Mouse (Mus musculus) heart, adult 8-10 months (tissue): Measurements from ENCODE around the gene Ankrd22. TPM values are rescaled to one million over a fixed set of nuclear protein-coding genes. Genes with fewer than 3 reads are reported as not detected.

ENCODE experiments used
- DNase-seq: peaks from one replicate; pipeline ENCODE4 v3.0.0; 2022; ENCODE audit warnings: low spot score
- total RNA-seq, 4 experiments: library from RNA; stranded (reverse); gene quantifications; 2 replicates each; pipeline ENCODE4 v1.2.4; 2022

Ankrd22 gene
- total RNA-seq, 4 experiments from 2014 or later, result not detected

DNA sequence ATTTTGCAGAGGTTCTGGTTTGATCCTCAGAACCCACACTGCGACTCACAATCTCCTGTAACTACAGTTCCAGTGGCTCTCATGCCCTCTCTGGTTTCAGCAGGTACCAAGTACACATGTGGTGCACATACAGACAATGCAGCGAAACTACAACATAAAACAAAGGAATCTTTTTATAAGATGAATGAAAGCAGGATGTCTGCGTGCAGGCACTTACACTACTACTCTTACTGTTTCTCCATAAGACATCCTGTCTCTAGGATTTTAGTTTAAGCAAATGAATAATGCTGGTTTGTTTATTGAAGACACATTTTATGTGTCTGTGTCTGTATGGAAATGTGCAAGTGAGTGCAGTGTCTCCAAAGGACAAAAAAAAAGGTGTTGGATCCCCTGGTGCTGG is 15.4 kb upstream of the Ankrd22 start:
- DNase-seq, result no peak

- no peak for DNase-seq
These were observed 14.5 kb upstream of the Ankrd22 start for GRCm38 (mm10) chr19:34180316-34180715.

DNA sequence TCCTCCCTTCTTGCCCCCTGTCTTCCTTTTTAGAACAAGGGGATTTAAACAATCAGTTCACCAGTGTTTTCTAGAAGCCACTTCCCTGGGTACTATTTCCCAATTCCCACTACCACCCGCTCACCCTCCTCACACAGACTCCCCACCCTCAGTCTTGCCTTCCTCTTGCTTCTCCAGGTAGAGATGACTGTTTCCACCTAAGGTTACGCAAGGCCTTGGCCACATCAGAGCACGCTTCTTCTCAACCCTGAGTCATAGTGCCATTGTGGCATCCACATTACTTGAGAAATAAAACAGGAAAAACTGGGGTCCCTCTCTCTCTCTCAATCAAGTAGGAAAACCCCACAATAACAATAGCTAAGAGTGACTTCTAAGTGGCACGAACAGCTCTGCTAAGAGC is 13.3 kb upstream of the Ankrd22 start:
- DNase-seq, result no peak

DNA sequence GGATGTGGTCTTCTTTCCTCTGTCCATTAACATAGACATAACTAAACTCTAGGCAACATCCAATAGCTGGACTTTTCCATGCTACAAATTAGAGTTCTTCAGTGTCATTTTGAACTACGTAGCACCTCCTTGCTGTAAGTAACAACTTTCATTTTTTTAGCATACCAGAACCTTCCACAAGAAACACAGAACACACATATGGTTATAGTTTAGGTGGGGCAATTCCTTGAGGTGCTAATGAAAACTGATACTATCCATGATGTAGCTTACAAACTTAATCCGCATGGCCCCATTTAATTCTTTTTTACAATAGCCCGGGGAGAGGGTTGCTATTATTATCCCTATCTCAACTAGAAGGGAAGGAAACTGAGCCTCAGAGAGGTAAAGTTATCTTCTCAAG is 8.2 kb upstream of the Ankrd22 start:
- DNase-seq, result no peak

DNA sequence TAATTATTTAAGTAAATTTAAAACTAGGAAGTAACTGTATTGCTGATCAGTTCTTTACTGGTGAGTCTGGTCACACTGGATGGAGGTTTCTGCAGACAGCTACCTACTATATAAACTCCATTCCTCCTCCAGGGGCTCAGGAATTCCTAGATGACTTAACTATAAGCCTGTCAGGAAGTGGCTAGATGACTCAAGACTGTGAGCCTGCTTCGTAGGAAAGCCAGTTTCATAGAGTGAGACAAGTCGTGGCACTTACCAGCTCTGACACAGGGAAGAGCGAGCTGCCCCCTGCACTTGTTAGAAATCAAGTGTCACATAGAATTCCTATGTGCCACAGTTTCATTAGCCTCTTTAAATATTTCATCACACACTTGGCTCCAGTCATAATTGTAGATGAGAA is 5.3 kb upstream of the Ankrd22 start:
- no peak for DNase-seq

DNA sequence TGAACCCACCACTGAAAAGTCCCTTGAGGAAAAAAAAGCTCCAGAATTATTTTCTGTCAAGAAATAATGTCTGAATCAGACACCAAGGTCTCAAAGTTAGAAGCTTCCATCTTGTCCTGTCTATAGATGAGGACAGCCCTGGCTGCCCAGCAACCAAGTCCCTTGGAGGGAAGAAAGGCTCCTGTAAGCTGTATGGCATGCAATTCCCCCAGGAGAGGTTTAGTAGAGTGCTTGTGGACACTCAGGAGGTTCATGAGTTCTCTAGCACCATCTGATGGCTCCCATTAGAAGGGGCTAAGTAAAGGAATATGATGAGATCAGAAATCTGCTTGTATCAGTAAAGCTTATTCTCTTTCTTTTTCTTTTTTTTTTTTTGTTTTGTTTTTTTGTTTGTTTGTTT is 3.3 kb upstream of the Ankrd22 start:
- DNase-seq, result no peak

DNA sequence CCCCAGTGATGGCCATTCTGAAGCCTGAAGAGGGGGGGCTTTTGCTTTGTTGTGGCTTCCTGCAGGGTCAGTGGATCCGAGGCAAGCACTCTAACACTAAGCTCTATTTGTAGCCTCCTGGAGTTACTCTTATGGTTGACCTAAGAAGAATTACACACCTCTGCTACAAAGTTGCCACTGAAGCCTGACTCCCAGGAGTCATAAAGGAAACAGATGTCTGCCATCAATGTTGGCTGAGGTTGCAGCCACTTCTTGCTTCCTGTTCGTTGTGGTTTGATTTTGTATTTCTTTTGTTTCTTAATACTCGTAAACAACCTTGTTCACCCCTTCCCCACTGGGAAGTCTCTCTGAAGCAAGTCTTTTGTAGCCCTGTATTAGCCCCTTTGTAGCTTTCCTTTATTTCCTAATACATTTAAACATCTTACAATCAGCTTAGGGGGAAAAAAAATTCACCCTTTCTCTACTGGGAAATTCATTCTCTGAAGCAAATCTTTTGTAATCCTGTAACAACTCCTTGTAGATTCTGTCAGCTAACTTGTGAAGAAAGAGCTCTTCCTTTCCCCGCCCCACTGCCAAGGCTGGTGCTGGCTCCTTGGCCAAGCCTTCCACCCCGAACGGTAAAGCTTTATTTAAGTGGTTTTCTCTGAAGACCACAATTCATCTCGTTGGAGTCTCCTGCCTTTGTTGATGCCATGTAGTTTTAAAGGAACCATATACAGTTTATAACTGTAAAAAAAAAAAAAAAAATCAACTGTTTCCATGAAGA is 2.2 kb upstream of the Ankrd22 start:
- no peak for DNase-seq

DNA sequence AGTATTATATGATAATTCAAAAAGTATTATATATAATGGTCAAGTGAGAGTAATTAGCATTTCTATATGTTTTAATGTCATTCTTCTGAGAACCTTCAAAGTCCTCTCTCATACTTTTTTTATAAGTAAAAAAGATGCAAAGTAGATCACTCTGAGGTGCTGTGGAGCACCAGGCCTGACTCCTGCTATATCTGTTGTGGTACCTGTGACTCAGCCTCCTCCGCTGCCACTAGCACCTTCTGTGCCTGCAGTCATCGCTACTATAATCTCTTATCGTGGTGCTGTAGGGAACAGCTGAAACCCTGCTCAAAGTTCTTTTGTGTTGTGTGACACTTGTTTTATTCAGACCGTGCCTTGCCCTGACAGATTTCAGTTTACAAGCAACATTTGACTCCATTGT is 533 bp upstream of the Ankrd22 start:
- DNase-seq, result no peak

- no peak for DNase-seq
These were observed 3.2 kb downstream of the Ankrd22 start for GRCm38 (mm10) chr19:34162693-34163092.

DNA sequence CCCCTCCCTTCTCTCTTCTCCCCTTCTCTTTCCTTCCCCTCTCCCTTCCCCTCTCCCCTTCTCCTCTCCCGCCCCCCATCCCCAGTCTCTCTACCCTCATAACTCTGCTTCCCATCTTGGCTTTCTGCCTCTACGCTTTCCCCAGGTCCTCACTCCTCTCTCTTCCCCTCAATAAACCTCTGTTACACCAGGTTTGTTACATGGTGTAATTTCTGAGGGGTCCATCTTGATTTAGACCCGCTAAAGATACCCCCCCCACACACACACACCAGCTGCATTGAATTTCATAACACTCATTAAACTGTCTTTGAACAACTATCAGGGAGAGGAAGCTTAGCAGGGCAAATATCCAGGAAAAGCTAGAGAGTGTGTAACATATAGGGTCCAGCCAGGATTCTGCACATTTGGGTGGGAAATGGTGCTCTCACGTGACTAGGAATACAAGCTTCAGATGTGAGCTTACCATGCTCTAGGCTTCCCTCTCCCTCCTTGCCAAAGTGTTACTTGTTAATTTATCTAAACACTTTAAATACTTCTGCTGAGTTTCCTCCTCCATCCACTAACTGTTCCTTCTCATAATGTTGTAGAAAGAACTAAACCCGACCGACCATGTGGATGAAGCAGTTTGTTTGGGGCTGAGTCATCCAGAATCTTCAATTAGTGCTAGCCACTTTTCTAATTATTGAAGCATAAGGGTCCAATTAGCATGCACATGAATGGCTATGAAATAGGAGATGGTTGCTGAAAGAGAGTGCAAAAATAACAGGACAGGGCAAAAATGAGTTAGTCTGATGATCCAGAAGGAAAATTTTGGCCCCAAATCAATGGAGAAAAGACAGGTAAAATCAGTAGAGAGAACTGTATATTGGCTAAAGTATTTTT is 12.3 kb downstream of the Ankrd22 start:
- DNase-seq, result no peak

DNA sequence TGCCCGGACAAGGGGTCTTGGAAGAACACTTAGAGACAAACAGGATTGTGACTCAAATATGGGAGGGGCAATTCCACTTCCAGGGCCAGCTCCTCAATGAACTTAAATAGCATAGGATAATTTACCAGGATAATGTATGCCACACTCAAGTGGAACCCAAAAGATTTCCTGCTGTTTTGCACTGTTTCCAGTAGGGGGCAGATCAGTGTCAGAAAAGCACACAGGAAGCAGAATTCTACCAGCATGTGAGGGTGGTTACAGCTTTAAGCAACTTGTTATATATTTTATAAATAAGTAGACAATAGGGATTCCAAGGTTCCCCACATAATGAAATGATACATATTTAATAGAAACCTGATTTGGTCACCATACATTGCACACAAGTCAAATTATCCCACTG is 13.9 kb downstream of the Ankrd22 start:
- peak; percentile 18 for DNase-seq

DNA sequence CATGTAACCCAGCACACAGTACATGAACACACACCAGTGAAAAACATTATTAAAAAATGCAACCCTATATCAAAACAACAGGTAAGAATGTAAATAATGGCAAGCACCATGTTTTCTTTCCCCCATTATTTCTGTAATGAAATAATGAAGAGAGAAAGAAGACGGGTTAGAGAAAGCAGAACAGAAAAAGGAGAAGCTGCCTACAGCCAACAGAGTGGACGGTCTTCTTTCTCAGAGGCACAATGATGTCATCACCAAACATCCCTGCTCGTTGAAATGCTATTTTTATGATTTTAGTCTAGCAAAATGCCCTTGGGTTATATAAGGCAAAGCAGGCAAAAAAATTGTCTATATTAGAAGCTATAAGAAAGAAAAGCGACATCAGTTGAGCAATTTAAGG is 17.4 kb downstream of the Ankrd22 start:
- DNase-seq, result peak; percentile 8

DNA sequence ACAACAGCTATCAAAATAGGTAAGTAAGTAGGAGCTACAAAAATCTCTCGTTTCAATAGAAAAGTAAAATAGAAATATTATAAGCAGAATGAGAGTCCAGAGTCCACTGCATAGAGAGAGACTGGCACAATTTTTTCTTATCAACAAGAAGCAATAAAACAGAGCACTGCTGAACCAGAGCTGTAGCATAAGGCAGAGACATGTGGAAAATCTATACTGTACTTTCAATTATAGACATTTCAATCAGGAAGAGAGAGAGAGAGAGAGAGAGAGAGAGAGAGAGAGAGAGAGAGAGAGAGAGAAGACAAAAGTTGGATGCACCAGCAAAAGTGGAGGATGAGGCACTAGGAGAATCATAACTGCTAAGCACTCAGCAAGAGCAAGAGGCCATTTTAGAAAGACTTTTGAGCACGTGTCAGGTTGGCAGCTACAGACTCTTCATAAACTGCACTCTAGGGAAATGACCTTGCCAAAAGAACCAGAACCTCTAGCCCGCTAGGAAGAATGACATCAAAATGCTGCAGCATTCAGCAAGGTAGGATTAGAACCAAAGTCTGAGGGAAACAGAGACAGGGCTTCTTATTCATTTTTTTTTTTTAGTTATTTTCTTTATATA is 26.3 kb downstream of the Ankrd22 start:
- DNase-seq, result no peak

- no peak for DNase-seq
These were observed 27.0 kb downstream of the Ankrd22 start for GRCm38 (mm10) chr19:34138720-34139430.

DNA sequence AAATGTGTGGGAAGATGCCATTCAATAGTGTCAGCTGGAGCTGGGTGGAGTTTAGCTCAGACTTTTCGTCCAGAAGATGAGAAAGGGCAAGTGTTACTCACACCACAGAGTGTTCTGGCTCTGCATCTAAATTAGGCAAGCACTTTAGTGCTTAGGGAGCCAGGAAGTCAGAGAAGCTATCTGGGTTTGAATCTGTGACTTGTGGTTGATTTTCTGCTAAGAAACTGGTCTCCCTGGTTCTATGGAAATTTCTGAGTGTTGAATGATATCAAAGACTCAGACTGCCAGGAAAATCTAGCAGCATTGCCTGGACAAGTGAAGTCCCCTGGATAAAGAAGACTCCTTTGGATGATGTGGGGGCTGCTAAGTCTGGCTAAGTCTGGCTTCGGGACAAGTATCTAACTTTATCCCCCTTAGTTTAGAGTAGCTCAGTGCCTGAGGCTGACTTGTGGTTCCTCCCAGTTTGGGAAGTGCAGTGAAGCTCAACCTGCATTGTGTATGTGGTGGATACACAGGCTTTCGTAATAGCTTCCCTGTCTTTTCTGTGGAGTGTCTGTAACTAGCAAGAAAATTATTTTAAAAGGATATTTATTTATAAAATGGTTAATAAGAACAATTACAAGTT is 45.6 kb downstream of the Ankrd22 start:
- no peak for DNase-seq

GRCm38 (mm10) chr19:34119653-34120052 is 46.2 kb downstream of the Ankrd22 start:
- DNase-seq, result no peak

DNA sequence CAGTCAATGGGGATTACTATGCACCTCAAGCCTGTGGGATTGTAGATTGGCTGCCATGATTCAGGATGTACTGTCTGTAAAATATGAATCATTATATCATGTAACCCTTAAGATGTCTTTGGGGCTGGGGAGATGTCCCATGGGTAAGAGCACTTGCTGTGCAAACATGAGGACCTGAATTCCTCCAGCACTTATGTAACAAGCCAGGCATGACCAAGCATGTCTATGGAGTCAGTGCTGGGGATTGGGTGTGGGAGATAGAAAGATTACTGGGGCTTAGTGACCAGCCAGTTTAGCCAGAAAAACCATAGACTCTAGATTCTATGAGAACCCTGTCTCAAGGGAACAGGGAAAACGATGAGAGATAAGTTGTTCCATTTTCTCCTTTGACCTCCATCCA is 46.8 kb downstream of the Ankrd22 start:
- DNase-seq, result no peak

DNA sequence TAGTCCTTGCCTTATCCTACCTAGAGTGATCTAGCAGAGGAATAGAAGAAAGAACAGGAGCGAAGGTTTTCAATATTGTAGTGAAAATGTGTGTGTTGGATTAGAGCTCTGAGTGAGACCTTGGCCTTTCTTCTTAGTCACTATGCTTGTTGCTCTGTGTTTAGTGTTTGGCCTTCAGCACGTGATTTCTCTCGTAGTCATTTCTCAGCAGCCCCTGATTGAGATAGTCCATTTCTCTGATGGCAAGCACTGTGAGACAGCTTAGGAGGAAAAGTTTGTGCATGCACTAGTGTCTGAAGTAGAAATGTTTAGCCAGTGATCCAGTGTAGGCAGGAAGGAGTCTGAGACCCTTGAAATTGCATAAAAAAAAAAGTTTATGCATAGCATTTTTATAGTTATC is 61.0 kb downstream of the Ankrd22 start:
- DNase-seq, result no peak

DNA sequence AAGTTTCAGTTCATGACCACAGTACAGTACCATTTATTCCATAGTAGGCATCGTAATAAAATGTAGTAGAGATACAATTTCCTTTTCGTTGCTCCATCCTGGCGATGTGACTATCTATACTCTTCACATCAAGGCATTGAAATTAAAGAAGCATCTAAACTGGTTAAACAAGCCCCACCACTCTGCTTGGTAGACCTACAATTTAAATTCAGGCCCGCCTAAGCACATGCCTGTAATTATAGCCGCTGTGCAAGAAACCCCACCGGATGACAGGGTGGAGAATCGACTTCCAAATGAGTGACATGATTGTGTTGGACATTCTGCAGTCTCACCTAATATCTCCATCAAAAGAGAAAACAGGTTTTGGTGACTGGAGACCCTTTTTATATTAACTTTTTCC is 64.0 kb downstream of the Ankrd22 start:
- no peak for DNase-seq

DNA sequence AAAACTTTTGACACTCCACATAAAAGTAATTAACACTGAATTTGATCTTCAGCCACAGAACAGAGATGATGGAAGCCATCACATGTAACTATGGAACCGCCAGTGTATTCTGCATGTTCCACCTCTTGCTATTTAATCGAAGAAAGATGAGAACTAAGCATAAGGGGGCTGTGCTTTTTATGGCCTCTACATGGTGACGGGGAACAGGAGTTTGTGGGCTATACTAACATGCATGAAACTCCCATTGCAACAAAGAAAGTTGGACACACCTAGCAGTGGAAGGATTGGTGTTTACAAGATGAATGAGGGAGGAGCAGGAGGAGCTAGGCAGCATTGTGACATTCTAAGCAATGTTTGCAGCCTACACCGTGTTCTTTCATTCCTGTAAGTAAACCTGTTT is 65.2 kb downstream of the Ankrd22 start, which contains the start of gene Lipm:
TSS of gene Lipm (plus strand) at position 301 of the 400 bp plus-strand sequence.
- no peak for DNase-seq

DNA sequence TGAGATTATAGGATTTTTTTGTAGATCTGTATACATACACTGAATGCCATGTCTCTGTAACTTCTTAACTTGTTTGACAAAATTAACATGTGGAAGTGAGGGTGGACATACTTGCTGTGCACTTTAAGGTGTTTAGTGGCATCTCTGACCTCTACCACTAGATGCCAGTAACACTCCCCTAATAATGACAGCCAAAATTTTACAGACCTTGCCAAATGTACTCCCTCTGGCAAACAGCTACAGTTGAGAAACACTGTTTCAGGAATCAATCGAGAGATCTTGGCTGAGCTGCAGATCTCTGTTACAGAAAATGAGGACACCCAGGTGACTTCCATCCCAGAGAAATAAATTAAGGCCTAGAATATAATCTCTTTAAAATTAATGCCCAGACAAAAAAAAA is 69.6 kb downstream of the Ankrd22 start:
- no peak for DNase-seq
